ENCODE assay signal across 10 mouse cellular contexts in the genomic region with DNA sequence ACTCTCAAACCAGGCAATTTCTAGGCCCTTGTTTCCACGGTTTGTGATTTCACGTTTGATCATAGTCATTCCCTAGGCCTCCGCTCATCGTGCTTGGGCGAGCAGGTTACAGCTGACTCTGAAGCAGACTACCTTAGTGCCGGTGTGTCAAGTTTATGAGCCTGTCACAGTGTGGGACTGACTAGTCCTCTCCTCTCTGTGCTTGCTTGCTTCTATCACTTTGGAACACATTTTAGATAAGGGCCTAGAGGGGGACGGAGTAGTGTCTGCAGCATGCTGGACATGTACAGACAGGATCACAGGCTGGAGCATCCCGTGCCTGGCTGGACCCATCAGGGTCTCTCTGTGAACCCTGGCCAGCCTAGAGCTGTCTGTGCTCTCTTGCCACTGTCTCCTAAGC. TPM values are rescaled to one million over a fixed set of nuclear protein-coding genes. Genes with fewer than 3 reads are reported as not detected.
DNase-seq lines count a peak whose midpoint lies in the region; ATAC-seq and TF ChIP-seq lines count a peak whose summit lies in the region.
"Had no signal": no experiment of that assay in that cellular context is flagged by ENCODE, and none has a peak within 500 bp of the region (broad histone marks: within the 10 kb centered on the region; RNA-seq: fewer than 3 reads in every experiment).

No protein-coding gene starts in this region.

- DNase-seq in forebrain, embryonic 10.5 days (ENCODE audit: extremely low spot score, low spot score) = no peak
- no peak for DNase-seq in midbrain, embryonic 10.5 days (ENCODE audit: low spot score)
- DNase-seq in T-cell, adult 2 months (ENCODE audit: low spot score) = no peak
- no peak for DNase-seq in lung, postnatal 0 days (ENCODE audit: low spot score)

- TF ChIP-seq CTCF in lung, postnatal 0 days (IDR thresholded peaks at IDR 0.05) = no peak

- TF ChIP-seq EP300 in lung, postnatal 0 days (IDR thresholded peaks at IDR 0.05) = no peak

- ATAC-seq in forebrain, embryonic 16.5 days = no peak
- no peak for ATAC-seq in midbrain, embryonic 16.5 days
- ATAC-seq in erythroid progenitor cell, adult 5-6 weeks (replicated peaks; ENCODE audit: low FRiP score, poor library complexity, severe bottlenecking) = peak; percentile 66
- ATAC-seq in megakaryocyte-erythroid progenitor cell, adult 5-6 weeks (replicated peaks; ENCODE audit: low FRiP score, low TSS enrichment, poor library complexity, severe bottlenecking) = peak; percentile 41
- no peak for ATAC-seq in lung, postnatal 0 days

- no peaks in the 10 kb centered on the region for H3K27me3 ChIP-seq in forebrain, embryonic 10.5 days (ENCODE audit: poor library complexity, severe bottlenecking)
- no peaks in the 10 kb centered on the region for H3K27me3 ChIP-seq in forebrain, embryonic 16.5 days (replicated peaks; ENCODE audit: control insufficient read depth, insufficient read depth, low read length)
- no peaks in the 10 kb centered on the region; the same call in 1 of the 2 replicates for H3K27me3 ChIP-seq in midbrain, embryonic 10.5 days (ENCODE audit: low read depth, poor library complexity, severe bottlenecking)
- H3K27me3 ChIP-seq in midbrain, embryonic 16.5 days (ENCODE audit: control insufficient read depth, insufficient read depth, low read depth, low read length) = no peaks in the 10 kb centered on the region
- H3K27me3 ChIP-seq in lung, postnatal 0 days (replicated peaks; ENCODE audit: insufficient read depth, low read length) = no peaks in the 10 kb centered on the region
- H3K27me3 ChIP-seq: embryonic facial prominence, embryonic 13.5 days; limb, embryonic 13.5 days had no signal

- H3K4me1 ChIP-seq in forebrain, embryonic 10.5 days = peaks cover 48% of the 10 kb centered on the region
- peaks cover 37% of the 10 kb centered on the region for H3K4me1 ChIP-seq in forebrain, embryonic 16.5 days (replicated peaks; ENCODE audit: control insufficient read depth, insufficient read depth, low read length)
- H3K4me1 ChIP-seq in midbrain, embryonic 10.5 days = peaks cover 50% of the 10 kb centered on the region
- H3K4me1 ChIP-seq in midbrain, embryonic 16.5 days (ENCODE audit: control insufficient read depth, insufficient read depth, low read length) = peaks cover 15% of the 10 kb centered on the region
- H3K4me1 ChIP-seq in lung, postnatal 0 days (ENCODE audit: insufficient read depth, low read depth, low read length) = peaks cover 11% of the 10 kb centered on the region; the same call in 1 of the 2 replicates

- H3K9me3 ChIP-seq in forebrain, embryonic 10.5 days = no peaks in the 10 kb centered on the region
- H3K9me3 ChIP-seq in forebrain, embryonic 16.5 days (ENCODE audit: control insufficient read depth, low read length) = no peaks in the 10 kb centered on the region
- no peaks in the 10 kb centered on the region for H3K9me3 ChIP-seq in midbrain, embryonic 10.5 days (replicated peaks)
- no peaks in the 10 kb centered on the region for H3K9me3 ChIP-seq in midbrain, embryonic 16.5 days (replicated peaks; ENCODE audit: control insufficient read depth, low read length, poor library complexity, severe bottlenecking)
- H3K9me3 ChIP-seq in lung, postnatal 0 days (ENCODE audit: low read length) = no peaks in the 10 kb centered on the region
- H3K9me3 ChIP-seq: embryonic facial prominence, embryonic 13.5 days; limb, embryonic 13.5 days had no signal

- peaks cover 9% of the 10 kb centered on the region for H3K36me3 ChIP-seq in forebrain, embryonic 10.5 days (replicated peaks)
- H3K36me3 ChIP-seq in forebrain, embryonic 16.5 days (ENCODE audit: control insufficient read depth, insufficient read depth) = no peaks in the 10 kb centered on the region
- peaks cover 8% of the 10 kb centered on the region for H3K36me3 ChIP-seq in midbrain, embryonic 10.5 days
- H3K36me3 ChIP-seq in midbrain, embryonic 16.5 days (ENCODE audit: control insufficient read depth, insufficient read depth, low read length) = no peaks in the 10 kb centered on the region; the same call in 1 of the 2 replicates
- H3K36me3 ChIP-seq in lung, postnatal 0 days (ENCODE audit: insufficient read depth, low read length) = no peaks in the 10 kb centered on the region; the same call in 1 of the 2 replicates

- WGBS in forebrain, embryonic 10.5 days = 79% methylated on average over 8 of the region's 8 CpGs
- WGBS in forebrain, embryonic 16.5 days = 82% methylated on average over 8 of the region's 8 CpGs
- WGBS in midbrain, embryonic 10.5 days = 82% methylated on average over 8 of the region's 8 CpGs
- WGBS in midbrain, embryonic 16.5 days = 69% methylated on average over 8 of the region's 8 CpGs
- WGBS in lung, postnatal 0 days = 87% methylated on average over 8 of the region's 8 CpGs

- H3K27ac ChIP-seq in forebrain, embryonic 10.5 days = peak overlapping the region; percentile 49; the same call in 1 of the 2 replicates
- H3K27ac ChIP-seq in forebrain, embryonic 16.5 days (ENCODE audit: low read length) = no peak overlapping the region
- peak overlapping the region; percentile 55; the same call in 1 of the 2 replicates for H3K27ac ChIP-seq in midbrain, embryonic 10.5 days (replicated peaks)
- no peak overlapping the region for H3K27ac ChIP-seq in midbrain, embryonic 16.5 days (ENCODE audit: low read length)
- H3K27ac ChIP-seq in lung, postnatal 0 days (ENCODE audit: low read length) = no peak overlapping the region
- H3K27ac ChIP-seq: embryonic facial prominence, embryonic 13.5 days; limb, embryonic 13.5 days had no signal

- H3K4me2 ChIP-seq in forebrain, embryonic 16.5 days (ENCODE audit: low read length) = no peak overlapping the region
- H3K4me2 ChIP-seq in midbrain, embryonic 16.5 days (ENCODE audit: low read length) = no peak overlapping the region
- no peak overlapping the region for H3K4me2 ChIP-seq in lung, postnatal 0 days (replicated peaks; ENCODE audit: low read depth, low read length)
- H3K4me2 ChIP-seq: embryonic facial prominence, embryonic 13.5 days; limb, embryonic 13.5 days had no signal

- H3K4me3 ChIP-seq in forebrain, embryonic 10.5 days = no peak overlapping the region
- H3K4me3 ChIP-seq in forebrain, embryonic 16.5 days (replicated peaks; ENCODE audit: low read length) = no peak overlapping the region
- no peak overlapping the region for H3K4me3 ChIP-seq in midbrain, embryonic 10.5 days
- no peak overlapping the region for H3K4me3 ChIP-seq in midbrain, embryonic 16.5 days (ENCODE audit: low read depth, low read length)
- H3K4me3 ChIP-seq in lung, postnatal 0 days (ENCODE audit: low read depth, low read length) = no peak overlapping the region
- H3K4me3 ChIP-seq: embryonic facial prominence, embryonic 13.5 days; limb, embryonic 13.5 days had no signal

- no peak overlapping the region for H3K9ac ChIP-seq in forebrain, embryonic 16.5 days (replicated peaks; ENCODE audit: low read depth, low read length)
- no peak overlapping the region for H3K9ac ChIP-seq in midbrain, embryonic 16.5 days (ENCODE audit: low read depth, low read length)
- no peak overlapping the region for H3K9ac ChIP-seq in lung, postnatal 0 days (replicated peaks; ENCODE audit: low read depth)
- H3K9ac ChIP-seq: embryonic facial prominence, embryonic 13.5 days; limb, embryonic 13.5 days had no signal

RNA-seq across cellular contexts. Expression of a gene that starts 9.3 kb away (rescaled TPM):
- 170 and 171 TPM in 2 replicates for polyA plus RNA-seq in forebrain, embryonic 10.5 days (2016; fragmentation: Nextera tagmentation; extraction: Ambion mirVana)
- 86.4 and 104 TPM in 2 replicates for polyA plus RNA-seq in forebrain, embryonic 16.5 days (2015; fragmentation: Nextera tagmentation; extraction: Ambion mirVana)
- 143 and 160 TPM in 2 replicates for polyA plus RNA-seq in midbrain, embryonic 10.5 days (2016; fragmentation: Nextera tagmentation; extraction: Ambion mirVana)
- polyA plus RNA-seq in midbrain, embryonic 16.5 days (2015; fragmentation: Nextera tagmentation; extraction: Ambion mirVana) = 38.8 and 42.7 TPM in 2 replicates
- total RNA-seq in erythroid progenitor cell, adult 5-6 weeks (2015; ENCODE audit: low replicate concordance) = 88.0 and 88.3 TPM in 2 replicates
- total RNA-seq in erythroid progenitor cell, adult 5-6 weeks (2017; ENCODE audit: low replicate concordance) = 87.7 and 116 TPM in 2 replicates
- 89.1 and 93.7 TPM in 2 replicates for total RNA-seq in megakaryocyte-erythroid progenitor cell, adult 5-6 weeks (2014; fragmentation: Nextera tagmentation)
- 88.2 and 109 TPM in 2 replicates for total RNA-seq in megakaryocyte-erythroid progenitor cell, adult 5-6 weeks (2017)
- 26.0 and 28.4 TPM in 2 replicates for polyA plus RNA-seq in lung, postnatal 0 days (2015; fragmentation: Nextera tagmentation; extraction: Ambion mirVana)

Comparison
In these comparisons a context has a peak if more than half of its experiments do, and no peak if none do; other contexts are left out.
1. H3K27ac ChIP-seq: peak in forebrain, embryonic 10.5 days (single experiment) and midbrain, embryonic 10.5 days (single experiment); none in forebrain, embryonic 16.5 days (single experiment), midbrain, embryonic 16.5 days (single experiment) and lung, postnatal 0 days (single experiment).
2. ATAC-seq: peak in erythroid progenitor cell, adult 5-6 weeks (single experiment) and megakaryocyte-erythroid progenitor cell, adult 5-6 weeks (single experiment); none in forebrain, embryonic 16.5 days (single experiment), midbrain, embryonic 16.5 days (single experiment) and lung, postnatal 0 days (single experiment).